18 mouse cellular contexts compared by ENCODE assay signal in genomic region chr13:97492958-97493735, GRCm38 (mm10).
A peak's percentile ranks its signal among the peaks of the same experiment; 100 is the strongest.
DNase-seq lines count a peak whose midpoint lies in the region; ATAC-seq and TF ChIP-seq lines count a peak whose summit lies in the region.
"Had no signal": no experiment of that assay in that cellular context is flagged by ENCODE, and none has a peak within 500 bp of the region (broad histone marks: within the 10 kb centered on the region; RNA-seq: fewer than 3 reads in every experiment).

No protein-coding gene starts in this region.

- TF ChIP-seq CTCF in lung, embryonic 14.5 days (IDR thresholded peaks at IDR 0.05; ENCODE audit: low read depth), result no peak
- no peak for TF ChIP-seq CTCF in brain, embryonic 14.5 days (IDR thresholded peaks at IDR 0.05; ENCODE audit: borderline replicate concordance, extremely low read depth, insufficient read depth, insufficient read length)

- H3K4me2 ChIP-seq in lung, embryonic 14.5 days, result no peak overlapping the region
- H3K4me2 ChIP-seq: heart, embryonic 11.5 days; liver, embryonic 12.5 days had no signal

- DNase-seq in adrenal gland, postnatal 10 days, result peak; percentile 49
- DNase-seq in adrenal gland, adult 18-20 months (ENCODE audit: low spot score in 2 of 2), result no peak
- peak; percentile 26 for DNase-seq in gastrocnemius, postnatal 25 days
- DNase-seq in gastrocnemius, postnatal 36 days, result no peak
- DNase-seq in lung, embryonic 14.5 days, result peak; percentile 34
- DNase-seq in lung, postnatal 4 days, result no peak
- peak; percentile 51 for DNase-seq in brain, embryonic 14.5 days (ENCODE audit: low read depth)
- DNase-seq in heart, embryonic 10.5 days (ENCODE audit: low spot score), result no peak
- DNase-seq: adrenal gland, postnatal 25 days; kidney, postnatal 10 days; lung, postnatal 14 days; thymus, postnatal 14 days had no signal

- no peaks in the 10 kb centered on the region for H3K36me3 ChIP-seq in lung, embryonic 14.5 days (ENCODE audit: insufficient read depth)
- no peaks in the 10 kb centered on the region for H3K36me3 ChIP-seq in heart, embryonic 10.5 days
- H3K36me3 ChIP-seq: liver, embryonic 12.5 days had no signal

- peaks cover 15% of the 10 kb centered on the region for H3K4me1 ChIP-seq in lung, embryonic 14.5 days (ENCODE audit: insufficient read depth)
- H3K4me1 ChIP-seq in heart, embryonic 10.5 days, result peaks cover 26% of the 10 kb centered on the region
- H3K4me1 ChIP-seq: liver, embryonic 12.5 days had no signal

- no peak overlapping the region for H3K4me3 ChIP-seq in lung, embryonic 14.5 days (ENCODE audit: low read depth, low read length)
- no peak overlapping the region for H3K4me3 ChIP-seq in heart, embryonic 10.5 days
- H3K4me3 ChIP-seq: erythroblast, embryonic 14.5 days; liver, embryonic 12.5 days had no signal

- no peak overlapping the region for H3K9ac ChIP-seq in lung, embryonic 14.5 days
- H3K9ac ChIP-seq: liver, embryonic 12.5 days had no signal

- intact Hi-C loops in gastrocnemius, postnatal 36 days (cut with DNase I), result no loop called here

- H3K27ac ChIP-seq in lung, embryonic 14.5 days (ENCODE audit: low read depth), result no peak overlapping the region
- no peak overlapping the region for H3K27ac ChIP-seq in heart, embryonic 10.5 days
- H3K27ac ChIP-seq: liver, embryonic 12.5 days; stomach, postnatal 0 days had no signal

- no peak for TF ChIP-seq POLR2A in brain, embryonic 14.5 days (IDR thresholded peaks at IDR 0.05; ENCODE audit: borderline replicate concordance, extremely low read depth, insufficient read depth, insufficient read length, poor library complexity, severe bottlenecking)

- ATAC-seq in lung, embryonic 14.5 days (ENCODE audit: insufficient read depth), result no peak
- ATAC-seq: intestine, postnatal 0 days; liver, embryonic 12.5 days had no signal

- H3K27me3 ChIP-seq in lung, embryonic 14.5 days (ENCODE audit: insufficient read depth, low read length), result no peaks in the 10 kb centered on the region
- H3K27me3 ChIP-seq in heart, embryonic 10.5 days (ENCODE audit: insufficient read depth, poor library complexity, severe bottlenecking), result no peaks in the 10 kb centered on the region
- H3K27me3 ChIP-seq: CH12.LX had no signal

- WGBS in lung, embryonic 14.5 days, result 55% methylated on average over 20 of the region's 20 CpGs
- WGBS in heart, embryonic 10.5 days, result 75% methylated on average over 20 of the region's 20 CpGs

- no peaks in the 10 kb centered on the region for H3K9me3 ChIP-seq in lung, embryonic 14.5 days (ENCODE audit: low read depth, low read length)
- H3K9me3 ChIP-seq in heart, embryonic 10.5 days, result no peaks in the 10 kb centered on the region
- H3K9me3 ChIP-seq: liver, embryonic 12.5 days had no signal

Comparison
In these comparisons a context has a peak if more than half of its experiments do, and no peak if none do; other contexts are left out.
1. DNase-seq: peak in adrenal gland, postnatal 10 days (single experiment), gastrocnemius, postnatal 25 days (single experiment), lung, embryonic 14.5 days (single experiment) and brain, embryonic 14.5 days (single experiment); none in adrenal gland, adult 18-20 months (0 of 2), gastrocnemius, postnatal 36 days (0 of 2), lung, postnatal 4 days (0 of 2) and heart, embryonic 10.5 days (single experiment).